Mouse (Mus musculus): ENCODE measurements around the gene Usp31.

- TF ChIP-seq POLR2A (IDR thresholded peaks at IDR 0.05; ENCODE audit: control insufficient read depth, extremely low read depth, insufficient read depth, low read length, poor library complexity) (no peak), CTCF (IDR thresholded peaks at IDR 0.05; ENCODE audit: borderline replicate concordance, control insufficient read depth, extremely low read depth, insufficient read depth, low read length, poor library complexity) (no peak)
These were observed 30.7 kb upstream of the Usp31 start for GRCm38 (mm10) chr7:121737511-121738415.
